ENCODE assay signal across 12 mouse cellular contexts in the genomic region with DNA sequence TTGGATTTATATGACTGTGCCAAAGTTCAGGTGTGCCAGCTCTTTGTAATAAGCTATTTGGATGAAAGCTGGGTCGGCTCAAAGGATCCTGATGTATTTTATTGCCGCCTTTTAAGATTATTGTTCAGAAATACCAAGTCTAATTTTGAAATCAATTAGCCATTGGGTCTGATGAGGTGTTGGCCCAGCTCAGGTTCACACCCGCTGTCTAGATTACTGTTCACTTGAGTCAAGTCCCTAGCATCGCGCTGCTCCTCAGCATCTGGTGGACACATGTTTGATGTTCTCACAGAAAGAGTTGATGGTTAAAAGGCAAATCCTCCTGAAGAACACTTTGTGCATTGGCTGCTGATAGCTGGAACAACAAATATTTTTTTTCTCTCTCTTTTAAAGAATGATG.
"Had no signal": no experiment of that assay in that cellular context is flagged by ENCODE, and none has a peak within 500 bp of the region (broad histone marks: within the 10 kb centered on the region; RNA-seq: fewer than 3 reads in every experiment).

No protein-coding gene starts in this region.

- H3K4me2 ChIP-seq: limb, embryonic 15.5 days; liver, embryonic 12.5 days; midbrain, embryonic 12.5 days had no signal

- DNase-seq: kidney, adult 11 months; kidney, adult 9 months; kidney, postnatal 10 days; kidney, postnatal 4 days; thymus, postnatal 4 days had no signal

- H3K36me3 ChIP-seq: limb, embryonic 15.5 days; liver, embryonic 12.5 days; midbrain, embryonic 12.5 days had no signal

- H3K27ac ChIP-seq: layer of hippocampus, adult 2 months; left cerebral cortex, adult 2 months; limb, embryonic 15.5 days; liver, embryonic 12.5 days; midbrain, embryonic 12.5 days; stomach, postnatal 0 days had no signal

- H3K27me3 ChIP-seq: limb, embryonic 15.5 days; liver, embryonic 12.5 days; midbrain, embryonic 12.5 days had no signal

- ATAC-seq: liver, embryonic 12.5 days; midbrain, embryonic 16.5 days had no signal

- H3K4me3 ChIP-seq: layer of hippocampus, adult 2 months; left cerebral cortex, adult 2 months; limb, embryonic 15.5 days; liver, embryonic 12.5 days; midbrain, embryonic 12.5 days had no signal

- H3K9me3 ChIP-seq: limb, embryonic 15.5 days; liver, embryonic 12.5 days; midbrain, embryonic 12.5 days had no signal

- H3K9ac ChIP-seq: limb, embryonic 15.5 days; liver, embryonic 12.5 days; midbrain, embryonic 12.5 days had no signal

- H3K4me1 ChIP-seq: liver, embryonic 12.5 days; midbrain, embryonic 12.5 days had no signal
